Mouse (Mus musculus) liver, embryonic 12.5 days (tissue): Measurements from ENCODE around the gene Bola1. TPM values are rescaled to one million over a fixed set of nuclear protein-coding genes. Genes with fewer than 3 reads are reported as not detected.
A peak's percentile ranks its signal among the peaks of the same experiment; 100 is the strongest.
"Not testable (repeated sequence)": the region's sequence is repeated elsewhere in the genome, so short reads cannot be mapped to it uniquely, and the experiment has no call there.

ENCODE experiments used
- ATAC-seq: fragments of 200-750 bp; cut with Nextera tagmentation; 2 replicates; pipeline ENCODE4 v1.8.0; 2017; ENCODE audit warnings: moderate number of reproducible peaks, mild to moderate bottlenecking, moderate library complexity
- H3K27ac ChIP-seq: fragments of 300-500 bp; sonication (generic); 2 replicates; pipeline ENCODE4 v1.5.1; 2016; ENCODE audit warnings: mild to moderate bottlenecking
- H3K27me3 ChIP-seq: fragments of 300-500 bp; sonication (generic); replicated peaks from 2 replicates; pipeline ENCODE4 v1.6.1; 2016; ENCODE audit warnings: mild to moderate bottlenecking, moderate library complexity
- H3K36me3 ChIP-seq: fragments of 300-500 bp; sonication (generic); 2 replicates; pipeline ENCODE4 v1.6.1; 2016; ENCODE audit warnings: mild to moderate bottlenecking, moderate library complexity
- H3K4me1 ChIP-seq: fragments of 300-500 bp; sonication (generic); 2 replicates; pipeline ENCODE4 v1.6.1; 2016
- H3K4me2 ChIP-seq: fragments of 300-500 bp; sonication (generic); 2 replicates; pipeline ENCODE4 v1.6.1; 2016; ENCODE audit warnings: mild to moderate bottlenecking, moderate library complexity
- H3K4me3 ChIP-seq: fragments of 300-500 bp; sonication (generic); 2 replicates; pipeline ENCODE4 v1.5.1; 2016; ENCODE audit warnings: mild to moderate bottlenecking, moderate library complexity
- H3K9ac ChIP-seq: fragments of 300-500 bp; sonication (generic); 2 replicates; pipeline ENCODE4 v1.6.1; 2016; ENCODE audit warnings: mild to moderate bottlenecking, moderate library complexity
- H3K9me3 ChIP-seq: fragments of 300-500 bp; sonication (generic); replicated peaks from 2 replicates; pipeline ENCODE4 v1.6.1; 2016; ENCODE audit warnings: mild to moderate bottlenecking, moderate library complexity
- WGBS: fragments of 180-500 bp; shearing (Covaris S2); methylation state at CpG from one replicate; pipeline ENCODE4 v1.1.7; 2016; ENCODE audit not compliant: insufficient replicate concordance; 5-methylcytosine and 5-hydroxymethylcytosine counted together
- polyA plus RNA-seq: library from polyadenylated mRNA; unstranded; fragments of >200 nt; fragmentation: Nextera tagmentation; extraction: Ambion mirVana; gene quantifications from 2 replicates; pipeline ENCODE4 v1.2.1, GENCODE M21; 2016

Gene Bola1
- 57.4 and 61.7 TPM in 2 replicates for polyA plus RNA-seq

- Histone ChIP-seq H3K36me3 (no peaks in the 10 kb centered on the region), H3K9me3 (no peaks in the 10 kb centered on the region), H3K4me1 (peaks cover 56% of the 10 kb centered on the region), H3K9ac (peak within 1 kb of the TSS; percentile 94), H3K4me3 (peak within 1 kb of the TSS; percentile 66), H3K27ac (peak within 1 kb of the TSS; percentile 99), H3K4me2 (peak within 1 kb of the TSS; percentile 85), H3K27me3 (0 out of 2 replicates have a peak, but pooled peaks cover 3% of the 10 kb centered on the region)
- under 1% methylated on average over 37 of the region's 37 CpGs for WGBS
- ATAC-seq = peak; percentile 69
These were observed at the start of gene Bola1, which contains the start of gene Hist2h2ab for GRCm38 (mm10) chr3:96219661-96220130. TSS of gene Bola1 (minus strand) at chr3:96219709. TSS of gene Hist2h2ab (plus strand) at chr3:96219865.

DNA sequence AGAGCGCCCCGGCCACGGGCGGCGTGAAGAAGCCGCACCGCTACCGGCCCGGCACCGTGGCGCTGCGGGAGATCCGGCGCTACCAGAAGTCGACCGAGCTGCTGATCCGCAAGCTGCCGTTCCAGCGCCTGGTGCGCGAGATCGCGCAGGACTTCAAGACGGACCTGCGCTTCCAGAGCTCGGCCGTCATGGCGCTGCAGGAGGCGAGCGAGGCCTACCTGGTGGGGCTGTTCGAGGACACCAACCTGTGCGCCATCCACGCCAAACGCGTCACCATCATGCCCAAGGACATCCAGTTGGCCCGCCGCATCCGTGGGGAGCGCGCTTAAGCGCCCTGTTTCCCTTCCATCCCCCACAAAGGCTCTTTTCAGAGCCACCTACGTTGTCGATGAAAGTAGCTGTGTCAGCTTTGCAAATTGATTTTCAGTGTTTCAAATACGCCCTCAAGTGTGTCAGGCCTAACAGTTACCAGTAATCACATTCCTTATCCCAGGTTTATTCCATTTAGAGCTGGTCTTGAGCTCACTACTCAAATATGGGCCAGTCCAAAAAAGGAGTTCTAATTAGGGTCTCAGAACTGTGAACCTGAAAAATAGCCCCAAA, 49.4 kb upstream of the Bola1 start:
- Histone ChIP-seq H3K4me3 (peak overlapping the region; percentile 62), H3K4me1 (peaks cover 50% of the 10 kb centered on the region), H3K9ac (peak overlapping the region; percentile 84), H3K27ac (peak overlapping the region; percentile 99), H3K4me2 (peak overlapping the region; percentile 74)
- not testable (repeated sequence) for H3K9me3 ChIP-seq, H3K27me3 ChIP-seq, H3K36me3 ChIP-seq
- WGBS = 2% methylated on average over 16 of the region's 44 CpGs
- ATAC-seq = peak; percentile 31

DNA sequence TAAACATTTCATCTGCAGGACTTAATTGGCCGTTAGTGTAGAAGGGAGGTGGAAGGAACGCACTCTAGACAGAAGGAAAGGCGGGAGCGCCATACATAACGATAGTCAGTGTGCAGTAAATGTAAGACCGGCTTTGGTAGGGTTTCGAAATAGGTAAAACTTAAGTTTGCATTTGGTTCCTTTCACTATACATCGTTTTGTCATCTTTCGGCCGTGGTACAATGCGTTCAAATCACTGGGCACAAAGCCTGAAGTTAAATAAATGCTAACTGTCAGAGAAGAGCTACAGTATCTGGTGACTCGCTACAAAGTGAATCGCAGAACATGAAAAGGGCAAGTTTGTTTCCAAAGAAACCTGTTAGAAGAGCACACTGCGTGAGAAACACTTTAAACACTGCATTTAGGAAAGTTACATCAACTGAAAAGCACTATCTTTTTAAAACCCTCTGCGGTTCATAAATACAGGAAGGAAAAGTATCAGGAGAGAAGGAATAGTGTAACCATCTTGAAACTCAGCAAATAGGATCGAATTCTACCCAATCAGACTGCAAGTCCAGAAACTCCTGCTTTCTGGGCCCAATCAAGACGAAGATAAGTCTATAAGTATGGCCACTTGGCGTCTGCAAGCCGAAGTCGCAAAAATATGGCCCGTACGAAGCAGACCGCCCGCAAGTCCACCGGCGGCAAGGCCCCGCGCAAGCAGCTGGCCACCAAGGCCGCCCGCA, 48.7 kb upstream of the Bola1 start, which contains the start of gene Hist2h3b:
Gene Hist2h3b (plus strand): TSS at position 604 of the 725 bp plus-strand sequence.
- no peaks in the 10 kb centered on the region for H3K9me3 ChIP-seq
- peaks cover 46% of the 10 kb centered on the region for H3K4me1 ChIP-seq
- H3K9ac ChIP-seq = peak within 1 kb of the TSS; percentile 84
- no peaks in the 10 kb centered on the region for H3K27me3 ChIP-seq
- WGBS = 21% methylated on average over 30 of the region's 30 CpGs
- H3K4me2 ChIP-seq = peak within 1 kb of the TSS; percentile 74
- H3K4me3 ChIP-seq = peak within 1 kb of the TSS; percentile 62
- peak; percentile 52 for ATAC-seq
- H3K36me3 ChIP-seq = no peaks in the 10 kb centered on the region
- H3K27ac ChIP-seq = peak within 1 kb of the TSS; percentile 99

- Histone ChIP-seq H3K27me3 (no peaks in the 10 kb centered on the region), H3K9ac (peak overlapping the region; percentile 70), H3K9me3 (no peaks in the 10 kb centered on the region), H3K4me2 (peak overlapping the region; percentile 69), H3K4me1 (peaks cover 50% of the 10 kb centered on the region), H3K36me3 (no peaks in the 10 kb centered on the region), H3K27ac (peak overlapping the region; percentile 95), H3K4me3 (peak overlapping the region; percentile 50; the same call in 1 of the 2 replicates)
- no peak for ATAC-seq
- WGBS = 72% methylated on average over 4 of the region's 4 CpGs
These were observed 48.0 kb upstream of the Bola1 start for GRCm38 (mm10) chr3:96267541-96267940.

DNA sequence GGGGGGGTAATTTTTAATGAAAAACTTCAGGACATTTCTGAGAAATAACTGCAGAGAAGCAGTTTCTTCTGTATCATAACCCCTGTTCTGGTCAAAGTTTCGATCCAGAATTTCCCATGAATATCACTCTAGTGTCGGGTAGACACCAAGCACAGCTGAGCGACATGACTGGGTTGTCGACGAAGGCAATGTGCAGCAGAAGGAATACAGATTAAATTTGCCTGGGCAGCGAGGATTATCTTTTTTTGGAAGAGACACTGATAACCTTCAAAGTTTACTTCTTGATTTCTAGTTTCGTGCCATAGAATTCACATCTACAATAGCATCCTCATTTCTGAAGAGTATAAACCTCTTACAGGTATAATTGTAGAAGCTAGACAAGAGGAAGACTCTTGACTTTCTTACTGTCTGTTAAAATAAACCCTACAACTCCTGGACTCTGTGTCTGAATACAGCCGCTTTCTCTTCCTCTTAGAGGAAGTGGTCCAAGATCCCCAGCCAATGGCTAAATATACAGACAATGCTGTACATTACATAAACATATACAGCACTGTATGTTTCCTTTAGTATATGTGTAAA, 46.7 kb upstream of the Bola1 start:
- no peaks in the 10 kb centered on the region for H3K27me3 ChIP-seq
- H3K4me1 ChIP-seq = peaks cover 63% of the 10 kb centered on the region
- no peak for ATAC-seq
- peak overlapping the region; percentile 95 for H3K27ac ChIP-seq
- 39% methylated on average over 8 of the region's 8 CpGs for WGBS
- peak overlapping the region; percentile 12; the same call in 1 of the 2 replicates for H3K4me2 ChIP-seq
- H3K4me3 ChIP-seq = no peak overlapping the region
- peak overlapping the region; percentile 65 for H3K9ac ChIP-seq
- H3K36me3 ChIP-seq = no peaks in the 10 kb centered on the region
- H3K9me3 ChIP-seq = no peaks in the 10 kb centered on the region

- Histone ChIP-seq H3K9ac (peak overlapping the region; percentile 84), H3K27ac (peak overlapping the region; percentile 98), H3K27me3 (no peaks in the 10 kb centered on the region), H3K9me3 (no peaks in the 10 kb centered on the region), H3K4me2 (peak overlapping the region; percentile 74), H3K36me3 (no peaks in the 10 kb centered on the region), H3K4me3 (peak overlapping the region; percentile 58), H3K4me1 (peaks cover 64% of the 10 kb centered on the region)
- 71% methylated on average over 7 of the region's 7 CpGs for WGBS
- ATAC-seq = no peak
These were observed 45.0 kb upstream of the Bola1 start for GRCm38 (mm10) chr3:96264404-96264949.

GRCm38 (mm10) chr3:96263558-96264403, 44.3 kb upstream of the Bola1 start:
- ATAC-seq = no peak
- Histone ChIP-seq H3K9me3 (no peaks in the 10 kb centered on the region), H3K36me3 (no peaks in the 10 kb centered on the region), H3K4me3 (peak overlapping the region; percentile 58), H3K27ac (peak overlapping the region; percentile 98), H3K4me1 (peaks cover 64% of the 10 kb centered on the region), H3K4me2 (peak overlapping the region; percentile 74), H3K27me3 (no peaks in the 10 kb centered on the region), H3K9ac (peak overlapping the region; percentile 84)
- 6% methylated on average over 27 of the region's 27 CpGs for WGBS

DNA sequence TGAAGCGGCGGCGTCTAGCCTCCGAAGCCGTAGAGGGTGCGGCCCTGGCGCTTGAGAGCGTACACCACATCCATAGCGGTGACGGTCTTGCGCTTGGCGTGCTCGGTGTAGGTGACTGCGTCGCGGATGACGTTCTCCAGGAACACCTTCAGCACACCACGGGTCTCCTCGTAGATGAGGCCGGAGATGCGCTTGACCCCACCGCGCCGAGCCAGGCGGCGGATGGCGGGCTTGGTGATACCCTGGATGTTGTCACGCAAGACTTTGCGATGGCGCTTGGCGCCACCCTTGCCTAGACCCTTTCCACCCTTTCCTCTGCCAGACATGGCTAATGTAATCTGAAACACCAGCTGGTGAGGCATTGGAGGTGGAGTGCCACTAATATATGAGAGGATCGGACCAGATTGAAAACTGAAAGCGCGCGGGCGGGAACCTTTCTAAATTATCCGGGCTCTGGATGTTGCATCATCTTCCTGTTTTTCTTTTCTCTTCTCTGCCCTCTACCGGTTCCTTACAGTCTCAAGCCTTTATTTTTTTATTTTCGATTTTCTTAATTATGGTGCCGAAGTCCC, 43.6 kb upstream of the Bola1 start, which contains the start of gene Hist2h4:
Gene Hist2h4 (minus strand): TSS at position 333 of the 572 bp plus-strand sequence.
- WGBS = under 1% methylated on average over 40 of the region's 40 CpGs

GRCm38 (mm10) chr3:96262216-96262875, 42.8 kb upstream of the Bola1 start:
- Histone ChIP-seq H3K36me3 (no peaks in the 10 kb centered on the region), H3K4me1 (peaks cover 58% of the 10 kb centered on the region), H3K9me3 (no peaks in the 10 kb centered on the region), H3K4me2 (peak overlapping the region; percentile 74), H3K4me3 (peak overlapping the region; percentile 58), H3K9ac (peak overlapping the region; percentile 84), H3K27me3 (no peaks in the 10 kb centered on the region), H3K27ac (peak overlapping the region; percentile 98)
- 2% methylated on average over 19 of the region's 19 CpGs for WGBS
- peak; percentile 76 for ATAC-seq

More for the DNA sequence above, 43.6 kb upstream of the Bola1 start, which contains the start of gene Hist2h4:
- H3K9me3 ChIP-seq = no peaks in the 10 kb centered on the region
- peak within 1 kb of the TSS; percentile 58 for H3K4me3 ChIP-seq
- no peaks in the 10 kb centered on the region for H3K36me3 ChIP-seq
- H3K27me3 ChIP-seq = no peaks in the 10 kb centered on the region
- H3K4me2 ChIP-seq = peak within 1 kb of the TSS; percentile 74
- ATAC-seq = peak; percentile 90
- peaks cover 61% of the 10 kb centered on the region for H3K4me1 ChIP-seq
- H3K27ac ChIP-seq = peak within 1 kb of the TSS; percentile 98
- peak within 1 kb of the TSS; percentile 84 for H3K9ac ChIP-seq

GRCm38 (mm10) chr3:96261623-96262022, 42.1 kb upstream of the Bola1 start:
- peaks cover 55% of the 10 kb centered on the region for H3K4me1 ChIP-seq
- no peaks in the 10 kb centered on the region for H3K27me3 ChIP-seq
- H3K36me3 ChIP-seq = no peaks in the 10 kb centered on the region
- WGBS = 51% methylated on average over 3 of the region's 3 CpGs
- no peaks in the 10 kb centered on the region for H3K9me3 ChIP-seq
- peak overlapping the region; percentile 98 for H3K27ac ChIP-seq
- peak overlapping the region; percentile 58 for H3K4me3 ChIP-seq
- no peak for ATAC-seq
- H3K9ac ChIP-seq = peak overlapping the region; percentile 84
- H3K4me2 ChIP-seq = peak overlapping the region; percentile 74
